Mouse (Mus musculus) activated CD4-positive, CD25-positive, alpha-beta regulatory T cell, adult 4 months (primary cell): Measurements from ENCODE around the gene Mageh1. TPM values are rescaled to one million over a fixed set of nuclear protein-coding genes. Genes with fewer than 3 reads are reported as not detected.
A peak's percentile ranks its signal among the peaks of the same experiment; 100 is the strongest.
"Not testable (repeated sequence)": the region's sequence is repeated elsewhere in the genome, so short reads cannot be mapped to it uniquely, and the experiment has no call there.

Source experiments
- ATAC-seq: one replicate; pipeline ENCODE4 v1.8.0; 2017
- polyA plus RNA-seq, 2 experiments: library from polyadenylated mRNA; unstranded; fragments of 100-300 nt; shearing (Covaris generic); gene quantifications; one replicate each; pipeline ENCODE4 v1.2.1; 2017

Gene Mageh1
- polyA plus RNA-seq, result 1 to 10 TPM in 1 of 2 experiments, under 1 TPM in 1; 0.46 to 1.0 TPM

DNA sequence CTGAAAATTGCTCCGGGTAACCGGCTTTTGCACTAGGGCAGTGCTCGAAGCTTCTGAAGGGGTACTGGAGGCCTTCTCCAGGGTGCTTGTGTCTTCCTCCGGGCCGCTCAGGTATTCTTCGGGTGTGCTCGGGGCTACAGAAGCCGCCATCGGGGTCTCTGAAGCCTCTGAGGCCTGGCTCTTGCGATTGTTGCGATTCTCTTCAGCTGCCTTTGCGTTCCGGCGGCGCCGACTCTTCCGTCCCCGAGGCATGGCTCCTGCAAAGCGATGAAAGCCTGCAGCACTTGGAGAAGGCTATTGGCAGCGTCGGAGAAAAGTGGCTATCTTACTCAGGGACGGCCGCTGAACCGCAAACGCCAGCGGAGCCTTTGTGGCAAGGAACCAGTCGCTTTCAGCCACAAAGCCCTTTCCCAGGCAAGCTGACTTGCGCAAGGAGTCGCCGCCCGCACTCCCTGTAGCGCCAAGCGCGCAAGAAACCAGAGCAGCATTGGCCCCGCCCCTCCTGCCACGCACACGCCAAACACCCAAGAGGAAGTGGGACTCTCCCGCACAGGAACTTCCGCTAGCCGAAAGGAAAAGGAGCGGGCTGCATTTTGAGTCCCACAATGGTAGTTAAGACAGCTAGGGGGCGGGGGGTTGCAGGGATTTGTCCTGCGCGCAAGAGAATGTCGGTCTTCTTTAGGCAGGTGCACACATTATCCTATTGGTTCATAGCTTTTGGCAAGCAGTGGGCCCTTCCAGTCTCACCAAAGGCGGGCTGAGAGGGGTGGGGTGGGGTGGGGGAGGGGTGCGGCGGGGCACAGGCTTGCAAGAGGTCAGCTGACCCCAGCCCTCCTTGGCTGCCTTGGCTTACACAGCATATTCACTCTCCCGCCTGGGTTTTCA, at the start of gene Mageh1:
Gene Mageh1 (minus strand): TSS at position 489 of the 885 bp plus-strand sequence.
- ATAC-seq, result peak; percentile 85

DNA sequence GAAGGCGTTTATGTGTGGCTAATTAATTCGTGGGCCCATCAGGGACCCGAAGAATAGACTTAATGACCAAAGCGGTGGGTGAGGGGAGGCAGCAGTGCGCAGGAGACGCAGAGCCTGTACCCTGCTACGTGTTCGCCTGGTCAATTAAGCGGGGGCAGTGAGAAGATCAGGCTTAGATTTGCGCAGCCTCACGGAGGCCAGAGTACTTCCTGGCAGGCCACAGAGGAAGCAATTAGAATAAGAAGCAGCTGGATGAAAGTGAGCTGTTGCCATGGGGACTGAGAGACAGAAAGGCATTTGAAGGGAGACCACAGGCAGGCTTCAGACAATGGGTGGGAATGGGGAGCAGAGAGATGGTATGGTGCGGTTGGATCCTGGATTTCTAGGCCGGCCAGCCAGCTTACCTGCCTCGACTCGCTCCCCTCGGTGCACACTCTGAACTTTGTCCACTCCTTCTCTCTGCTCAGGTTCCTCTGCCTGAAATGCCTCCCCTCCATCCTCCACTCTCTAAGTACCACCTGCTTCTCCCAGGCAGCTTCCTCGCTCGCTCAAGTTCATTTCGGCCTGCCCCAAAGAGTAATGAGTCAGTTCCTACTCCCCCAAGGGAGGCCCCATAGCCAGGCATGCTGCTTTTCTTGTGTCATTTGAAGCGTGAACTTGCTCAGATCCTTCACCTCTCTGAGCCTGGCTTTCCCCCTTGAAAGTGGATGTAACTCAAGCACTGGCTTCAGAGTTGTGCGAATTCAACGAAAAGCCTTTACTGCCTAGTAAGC, 783 bp upstream of the Mageh1 start:
- peak; percentile 47 for ATAC-seq

DNA sequence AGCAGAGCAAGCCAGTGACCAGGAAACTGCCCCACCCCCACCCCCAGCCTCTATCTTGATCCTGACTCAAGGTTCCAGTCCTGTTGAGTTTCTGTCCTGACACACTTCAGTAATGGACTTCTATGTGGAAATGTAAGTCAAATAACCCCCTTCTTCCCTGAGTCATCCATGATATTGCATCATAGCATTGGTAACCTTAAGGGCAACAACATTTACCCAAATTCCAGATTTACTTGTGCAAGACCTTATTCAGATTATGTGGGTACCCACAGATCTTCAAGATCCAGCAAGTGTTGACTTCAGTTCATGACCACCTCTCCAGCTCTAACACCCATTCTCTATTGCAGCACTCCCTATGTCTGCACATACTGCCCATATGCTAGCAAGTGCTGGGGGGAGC, 5.8 kb downstream of the Mageh1 start:
- ATAC-seq, result not testable (repeated sequence)

DNA sequence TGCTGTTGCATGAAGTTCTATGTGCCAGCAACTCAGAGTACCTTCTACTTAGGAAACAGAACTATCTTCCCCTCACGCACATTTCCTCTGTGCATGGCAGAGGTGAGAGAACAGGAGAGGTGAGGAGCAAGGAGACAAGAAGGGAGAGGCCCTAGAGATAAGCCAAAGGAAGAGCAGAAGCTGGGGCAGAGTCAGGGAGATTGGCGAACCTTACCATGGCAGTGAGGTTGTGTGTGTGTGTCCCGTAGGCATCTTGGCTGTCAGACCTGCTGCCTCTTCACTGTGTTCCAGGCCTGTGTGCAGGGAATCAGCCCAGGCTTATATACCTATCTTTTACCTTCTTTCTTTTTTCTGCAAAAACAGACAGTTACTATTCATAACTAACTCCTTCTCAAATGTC, 11.7 kb downstream of the Mageh1 start:
- ATAC-seq, result not testable (repeated sequence)

DNA sequence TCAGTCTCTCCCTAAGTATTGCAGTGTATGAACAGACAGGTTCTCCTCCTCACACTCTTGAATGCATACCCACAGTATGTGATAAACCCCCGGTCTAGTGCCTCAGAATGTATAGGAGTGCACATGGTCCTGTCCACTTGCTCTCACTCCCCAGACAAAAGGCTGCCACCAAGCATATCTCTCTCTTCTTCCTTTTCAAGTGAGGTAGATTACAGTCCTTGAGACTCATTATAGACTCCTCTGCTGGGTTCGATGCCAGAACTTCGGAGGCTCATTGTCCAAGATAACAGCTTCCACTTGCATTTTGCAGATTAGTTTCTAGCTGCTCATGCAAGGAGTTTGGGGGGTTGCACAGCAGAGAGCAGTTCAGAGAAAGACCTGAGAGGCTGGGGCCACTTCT, 12.1 kb downstream of the Mageh1 start:
- ATAC-seq, result not testable (repeated sequence)

DNA sequence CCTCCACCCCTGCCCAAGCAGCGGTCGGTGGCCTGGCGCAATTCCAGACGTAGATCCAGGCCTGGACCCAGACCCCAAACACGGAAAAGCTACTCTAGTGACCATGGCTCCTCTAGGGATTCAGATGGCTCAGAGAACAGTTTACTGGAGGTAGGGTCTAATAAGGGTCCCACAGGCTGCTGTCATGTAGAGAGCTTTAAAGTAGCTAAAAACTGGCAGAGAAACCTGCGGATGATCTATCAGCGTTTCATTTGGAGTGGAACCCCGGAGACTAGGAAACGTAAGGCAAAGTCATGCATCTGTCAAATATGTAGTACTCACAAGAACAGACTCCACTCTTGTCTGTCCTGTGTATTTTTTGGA, 29.7 kb downstream of the Mageh1 start:
- ATAC-seq, result no peak

DNA sequence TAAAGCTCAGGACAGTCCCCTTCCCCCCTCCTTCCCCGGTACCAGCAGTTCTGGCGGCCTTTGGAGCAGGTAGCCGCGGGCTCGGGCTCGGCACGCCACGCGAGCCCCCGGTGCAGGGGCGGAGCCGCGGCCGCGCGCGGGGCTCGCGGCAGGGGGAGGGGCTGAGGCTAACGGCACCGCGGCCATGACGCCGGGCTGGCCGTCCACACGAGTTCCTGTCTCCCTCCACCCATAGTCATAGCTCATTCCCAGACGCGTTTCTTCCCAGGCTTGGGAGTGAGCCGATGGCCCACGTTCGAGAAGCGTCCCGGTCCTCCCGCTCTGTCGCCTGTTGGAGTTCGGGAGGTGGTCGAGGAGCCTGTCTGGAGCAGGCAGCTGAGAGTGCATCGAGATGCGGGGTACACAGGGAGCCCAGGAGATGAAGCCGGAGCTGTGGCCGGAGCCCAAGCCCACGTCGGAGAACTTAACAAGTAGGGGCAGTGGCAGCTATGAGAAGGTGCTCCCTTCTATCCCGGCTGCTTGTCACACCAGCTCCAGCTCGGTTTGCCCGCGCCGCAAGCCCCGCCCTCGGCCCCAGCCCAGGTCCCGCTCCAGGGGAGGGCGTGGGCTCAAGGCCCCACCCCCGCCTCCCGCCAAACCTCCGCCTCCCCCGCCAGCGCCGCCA, 30.2 kb downstream of the Mageh1 start:
- peak; percentile 36 for ATAC-seq

DNA sequence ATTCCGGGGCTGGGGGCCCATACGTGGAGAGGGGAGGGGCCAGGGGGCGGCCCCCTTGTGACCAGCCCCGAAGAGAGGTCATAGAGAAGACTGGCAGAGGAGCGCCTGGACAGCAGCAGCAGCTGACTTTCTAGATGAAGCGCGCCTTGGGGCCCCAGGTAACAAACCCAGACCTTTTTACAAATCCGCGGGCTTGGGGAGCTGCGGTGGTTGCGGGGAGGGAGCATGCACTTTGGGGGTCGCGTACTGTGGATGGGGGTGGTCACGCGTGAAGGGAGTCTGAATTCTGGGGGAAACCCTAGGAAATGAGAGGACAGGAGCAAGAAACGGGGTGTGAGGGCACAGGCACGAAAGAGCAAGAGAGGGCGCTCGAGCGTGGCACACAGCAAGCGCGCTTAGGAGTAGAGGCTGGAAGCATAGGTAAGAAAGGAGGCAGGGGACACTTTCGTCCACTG, 31.0 kb downstream of the Mageh1 start, which contains the start of gene Usp51:
Gene Usp51 (plus strand): TSS at position 83 of the 455 bp plus-strand sequence.
- no peak for ATAC-seq

DNA sequence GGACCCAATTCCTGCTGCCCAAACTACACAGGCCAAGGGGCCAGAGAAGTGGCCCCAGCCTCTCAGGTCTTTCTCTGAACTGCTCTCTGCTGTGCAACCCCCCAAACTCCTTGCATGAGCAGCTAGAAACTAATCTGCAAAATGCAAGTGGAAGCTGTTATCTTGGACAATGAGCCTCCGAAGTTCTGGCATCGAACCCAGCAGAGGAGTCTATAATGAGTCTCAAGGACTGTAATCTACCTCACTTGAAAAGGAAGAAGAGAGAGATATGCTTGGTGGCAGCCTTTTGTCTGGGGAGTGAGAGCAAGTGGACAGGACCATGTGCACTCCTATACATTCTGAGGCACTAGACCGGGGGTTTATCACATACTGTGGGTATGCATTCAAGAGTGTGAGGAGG, 41.3 kb downstream of the Mageh1 start:
- not testable (repeated sequence) for ATAC-seq

DNA sequence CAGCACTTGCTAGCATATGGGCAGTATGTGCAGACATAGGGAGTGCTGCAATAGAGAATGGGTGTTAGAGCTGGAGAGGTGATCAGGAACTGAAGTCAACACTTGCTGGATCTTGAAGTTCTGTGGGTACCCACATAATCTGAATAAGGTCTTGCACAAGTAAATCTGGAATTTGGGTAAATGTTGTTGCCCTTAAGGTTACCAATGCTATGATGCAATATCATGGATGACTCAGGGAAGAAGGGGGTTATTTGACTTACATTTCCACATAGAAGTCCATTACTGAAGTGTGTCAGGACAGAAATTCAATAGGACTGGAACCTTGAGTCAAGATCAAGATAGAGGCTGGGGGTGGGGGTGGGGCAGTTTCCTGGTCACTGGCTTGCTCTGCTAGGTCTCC, 47.5 kb downstream of the Mageh1 start:
- ATAC-seq, result not testable (repeated sequence)

Other genes with a start within 250 kb of the Mageh1 start
- gene Usp51, start 31.1 kb downstream of the Mageh1 start, polyA plus RNA-seq, result not detected
- not detected for gene Foxr2, start 81.2 kb upstream of the Mageh1 start, polyA plus RNA-seq
- gene Rragb, start 102.4 kb upstream of the Mageh1 start, polyA plus RNA-seq, result 1 to 10 TPM; 4.5 to 4.8 TPM
- under 1 TPM; 0.78 to 0.84 TPM for gene Klf8, start 199.9 kb upstream of the Mageh1 start, polyA plus RNA-seq